ENCODE assay signal across 12 mouse cellular contexts in the genomic region with DNA sequence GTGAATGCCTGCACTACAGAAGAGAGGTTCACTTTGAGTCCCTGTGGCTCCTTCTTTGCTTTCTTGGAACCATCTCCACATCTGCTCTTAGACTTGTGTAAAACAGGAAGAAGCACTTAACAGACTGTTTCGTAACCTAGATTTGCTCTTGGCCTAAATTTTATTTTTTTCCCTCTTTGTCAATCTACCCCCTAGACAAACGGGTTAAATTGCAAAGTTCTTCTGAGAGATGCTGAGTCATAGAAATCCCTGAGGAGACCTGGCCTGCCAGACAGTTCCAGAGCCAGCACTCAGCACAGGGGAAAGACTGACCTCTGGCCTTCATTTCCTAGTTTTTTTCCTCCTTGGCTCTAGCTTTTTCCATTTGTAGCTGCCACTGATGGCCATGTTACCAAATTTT. TPM values are rescaled to one million over a fixed set of nuclear protein-coding genes. Genes with fewer than 3 reads are reported as not detected.
DNase-seq lines count a peak whose midpoint lies in the region; ATAC-seq and TF ChIP-seq lines count a peak whose summit lies in the region.
"Had no signal": no experiment of that assay in that cellular context is flagged by ENCODE, and none has a peak within 500 bp of the region (broad histone marks: within the 10 kb centered on the region; RNA-seq: fewer than 3 reads in every experiment).

No protein-coding gene starts in this region.

- peak; percentile 96 for DNase-seq in heart, adult 11 months
- DNase-seq in thymus, postnatal 0 days (ENCODE audit: low spot score): peak; percentile 25
- no peak for DNase-seq in thymus, postnatal 14 days
- peak; percentile 74 to 75 for DNase-seq in heart, adult 9 months (ENCODE audit: low spot score in 2 of 2)
- no peak for DNase-seq in stomach, postnatal 0 days (ENCODE audit: low spot score)
- DNase-seq in cerebellum, postnatal 10 days: no peak
- DNase-seq: liver, postnatal 0 days had no signal

- TF ChIP-seq EP300 in stomach, postnatal 0 days (optimal IDR thresholded peaks at IDR 0.05): no peak

- H3K27me3 ChIP-seq in heart, embryonic 11.5 days (ENCODE audit: control insufficient read depth, insufficient read depth, low read length): no peaks in the 10 kb centered on the region
- H3K27me3 ChIP-seq in stomach, postnatal 0 days (ENCODE audit: control insufficient read depth, insufficient read depth, low read length): no peaks in the 10 kb centered on the region
- H3K27me3 ChIP-seq: CH12.LX; forebrain, embryonic 12.5 days had no signal

- no peaks in the 10 kb centered on the region for H3K9me3 ChIP-seq in heart, embryonic 11.5 days (replicated peaks; ENCODE audit: control insufficient read depth, low read length)
- H3K9me3 ChIP-seq in stomach, postnatal 0 days (ENCODE audit: control insufficient read depth, low read length): no peaks in the 10 kb centered on the region
- H3K9me3 ChIP-seq: forebrain, embryonic 12.5 days had no signal

- no peak for TF ChIP-seq CTCF in stomach, postnatal 0 days (IDR thresholded peaks at IDR 0.05; ENCODE audit: low read depth)

- WGBS in heart, embryonic 11.5 days (ENCODE audit: insufficient replicate concordance): 65% methylated on average over 2 of the region's 2 CpGs
- WGBS in stomach, postnatal 0 days: 48% methylated on average over 2 of the region's 2 CpGs

- H3K4me2 ChIP-seq in heart, embryonic 11.5 days: no peak overlapping the region
- no peak overlapping the region for H3K4me2 ChIP-seq in stomach, postnatal 0 days (replicated peaks; ENCODE audit: low read depth)
- H3K4me2 ChIP-seq: forebrain, embryonic 12.5 days had no signal

- H3K4me1 ChIP-seq in heart, embryonic 11.5 days (ENCODE audit: control insufficient read depth, insufficient read depth, low read length): no peaks in the 10 kb centered on the region
- H3K4me1 ChIP-seq in stomach, postnatal 0 days (replicated peaks; ENCODE audit: control insufficient read depth, insufficient read depth): no peaks in the 10 kb centered on the region
- H3K4me1 ChIP-seq: forebrain, embryonic 12.5 days had no signal

- no peak overlapping the region for H3K27ac ChIP-seq in heart, embryonic 11.5 days (ENCODE audit: low read depth, low read length)
- no peak overlapping the region for H3K27ac ChIP-seq in stomach, postnatal 0 days (replicated peaks)
- H3K27ac ChIP-seq: forebrain, embryonic 12.5 days had no signal

- H3K4me3 ChIP-seq in heart, embryonic 11.5 days (ENCODE audit: low read depth, low read length): no peak overlapping the region
- H3K4me3 ChIP-seq in stomach, postnatal 0 days (ENCODE audit: low read depth, low read length): no peak overlapping the region
- H3K4me3 ChIP-seq: forebrain, embryonic 12.5 days had no signal

- no peak for ATAC-seq in heart, embryonic 11.5 days (replicated peaks; ENCODE audit: insufficient number of reproducible peaks, low FRiP score, low TSS enrichment)
- ATAC-seq in stomach, postnatal 0 days (ENCODE audit: low FRiP score, low TSS enrichment): no peak
- no peak for ATAC-seq in erythroblast, adult 5-6 weeks (replicated peaks; ENCODE audit: low FRiP score, poor library complexity, severe bottlenecking)
- ATAC-seq: activated CD4-positive, CD25-positive, alpha-beta regulatory T cell, adult 4 months; liver, postnatal 0 days had no signal

- H3K36me3 ChIP-seq in heart, embryonic 11.5 days (ENCODE audit: control insufficient read depth, insufficient read depth, low read length): no peaks in the 10 kb centered on the region
- H3K36me3 ChIP-seq in stomach, postnatal 0 days (ENCODE audit: control insufficient read depth, insufficient read depth, low read length): no peaks in the 10 kb centered on the region
- H3K36me3 ChIP-seq: forebrain, embryonic 12.5 days had no signal

- no peak overlapping the region for H3K9ac ChIP-seq in heart, embryonic 11.5 days (ENCODE audit: low read depth, low read length)
- no peak overlapping the region for H3K9ac ChIP-seq in stomach, postnatal 0 days (ENCODE audit: low read length)
- H3K9ac ChIP-seq: forebrain, embryonic 12.5 days; liver, postnatal 0 days had no signal

RNA-seq across cellular contexts. Expression of a gene that starts 23.1 kb away (rescaled TPM):
- 63.6 and 72.6 TPM in 2 replicates for polyA plus RNA-seq in heart, embryonic 11.5 days (2014; fragmentation: Nextera tagmentation; extraction: Ambion mirVana)
- 42.5 and 46.1 TPM in 2 replicates for polyA plus RNA-seq in thymus, postnatal 0 days (2015; fragmentation: Nextera tagmentation; extraction: Ambion mirVana)
- polyA plus RNA-seq in stomach, postnatal 0 days (2015; fragmentation: Nextera tagmentation; extraction: Ambion mirVana): 24.3 and 25.7 TPM in 2 replicates
- total RNA-seq in erythroblast, adult 5-6 weeks (2015; ENCODE audit: low replicate concordance): 9.0 and 14.0 TPM in 2 replicates
- total RNA-seq in erythroblast, adult 5-6 weeks (2017; ENCODE audit: low replicate concordance): 6.4 and 7.1 TPM in 2 replicates

Comparison
In these comparisons a context has a peak if more than half of its experiments do, and no peak if none do; other contexts are left out.
1. DNase-seq: peak in heart, adult 11 months (single experiment), thymus, postnatal 0 days (single experiment) and heart, adult 9 months (2 of 2); none in thymus, postnatal 14 days (single experiment), stomach, postnatal 0 days (single experiment) and cerebellum, postnatal 10 days (0 of 2).